Mouse (Mus musculus): ENCODE data around the gene Cxcl2. TPM values are rescaled to one million over a fixed set of nuclear protein-coding genes. Genes with fewer than 3 reads are reported as not detected.

Cxcl2 gene
- polyA plus RNA-seq (2012; rRNA removed) (0.03 and 0.24 TPM in 2 replicates), polyA plus RNA-seq (2014; fragmentation: Nextera tagmentation; extraction: Ambion mirVana) (not detected in 2 replicates)

- peak within 1 kb of the TSS; percentile 42 for H3K4me2 ChIP-seq (ENCODE audit: low read depth)
- H3K9me3 ChIP-seq (ENCODE audit: control insufficient read depth, low read length): no peaks in the 10 kb centered on the region
- DNase-seq (ENCODE audit: low read depth in 3 of 3, low spot score in 3 of 3): no peak
- TF ChIP-seq CTCF (IDR thresholded peaks at IDR 0.05; ENCODE audit: low read depth) (no peak), EP300 (IDR thresholded peaks at IDR 0.05; ENCODE audit: low read depth) (no peak)
- 0 out of 4 replicates have a peak, but pooled peaks cover 0 to 4% of the 10 kb centered on the region in 2 experiments for H3K4me1 ChIP-seq (replicated peaks; ENCODE audit: control insufficient read depth in 2 of 2, insufficient read depth in 2 of 2, low read length in 1 of 2)
- H3K27me3 ChIP-seq (ENCODE audit: control insufficient read depth, insufficient read depth, low read length): no peaks in the 10 kb centered on the region; the same call in 1 of the 2 replicates
- H3K9ac ChIP-seq (replicated peaks): no peak within 1 kb of the TSS
- no peaks in the 10 kb centered on the region for H3K36me3 ChIP-seq (replicated peaks; ENCODE audit: control insufficient read depth, insufficient read depth, low read depth)
- ATAC-seq (ENCODE audit: insufficient read depth): no peak
- no peak within 1 kb of the TSS; a peak in 1 of 4 replicates for H3K4me3 ChIP-seq (ENCODE audit: insufficient read depth in 1 of 2, low read depth in 2 of 2, low read length in 2 of 2)
- H3K27ac ChIP-seq: no peak within 1 kb of the TSS
- 12% methylated on average over 22 of the region's 22 CpGs for WGBS (ENCODE audit: insufficient replicate concordance)
These were observed at the start of gene Cxcl2 for GRCm38 (mm10) chr5:90903339-90904020. Cxcl2 (plus strand) TSS chr5:90903871.

DNA sequence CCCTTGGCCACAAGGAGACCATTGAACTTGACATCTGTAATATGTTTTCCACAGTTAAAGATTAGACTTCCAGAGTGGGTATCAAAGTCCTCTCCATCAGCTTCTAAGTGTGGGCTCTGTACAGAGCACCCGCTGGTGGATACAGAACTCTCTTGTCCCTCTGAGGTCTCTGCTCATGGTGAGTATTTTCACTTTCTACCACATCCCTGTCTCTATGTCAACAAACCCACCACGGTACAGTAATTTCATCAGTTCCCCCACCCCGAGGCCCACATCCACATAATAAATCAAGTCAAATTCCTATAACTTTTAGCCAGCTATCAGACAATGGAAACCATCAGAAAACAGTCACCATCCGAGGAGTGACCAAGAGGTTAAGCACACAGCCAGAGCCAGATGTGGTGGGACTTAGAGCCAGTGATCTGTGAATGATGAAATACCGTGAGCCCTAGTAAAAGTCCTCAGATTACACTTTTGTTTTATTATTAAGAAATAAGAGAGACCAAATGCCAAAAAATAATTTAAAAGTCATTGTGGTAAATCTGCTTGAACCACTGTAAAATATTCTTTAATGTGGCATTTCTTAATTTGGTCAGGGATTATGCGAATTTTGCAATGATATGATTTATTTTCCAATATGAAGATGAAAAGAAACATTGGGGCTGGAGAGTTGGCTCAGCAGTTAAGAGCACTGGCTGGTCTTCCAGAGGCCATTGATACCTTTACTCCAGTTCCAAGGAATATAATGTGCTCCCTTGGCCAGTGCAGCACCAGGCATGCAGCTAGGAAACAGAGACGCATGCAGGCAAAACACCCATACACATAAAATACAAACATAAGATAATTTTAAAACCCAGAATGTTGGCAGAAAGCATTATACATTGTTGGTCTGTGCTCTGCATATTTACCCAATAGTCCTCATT lies 48.1 kb upstream of the Cxcl2 start:
- no peak for DNase-seq (ENCODE audit: low read depth in 3 of 3, low spot score in 3 of 3)
- Histone ChIP-seq H3K36me3 (replicated peaks; ENCODE audit: control insufficient read depth, insufficient read depth, low read depth) (no peaks in the 10 kb centered on the region), H3K27ac (no peak overlapping the region), H3K4me3 (ENCODE audit: insufficient read depth in 1 of 2, low read depth in 2 of 2, low read length in 2 of 2) (no peak overlapping the region), H3K4me2 (ENCODE audit: low read depth) (no peak overlapping the region), H3K4me1 (replicated peaks; ENCODE audit: control insufficient read depth in 2 of 2, insufficient read depth in 2 of 2, low read length in 1 of 2) (no peaks in the 10 kb centered on the region), H3K27me3 (ENCODE audit: control insufficient read depth, insufficient read depth, low read length) (no peaks in the 10 kb centered on the region), H3K9me3 (ENCODE audit: control insufficient read depth, low read length) (no peaks in the 10 kb centered on the region), H3K9ac (replicated peaks) (no peak overlapping the region)
- WGBS (ENCODE audit: insufficient replicate concordance): 62% methylated on average over 7 of the region's 7 CpGs
- ATAC-seq (ENCODE audit: insufficient read depth): no peak
- TF ChIP-seq CTCF (IDR thresholded peaks at IDR 0.05; ENCODE audit: low read depth) (no peak), EP300 (IDR thresholded peaks at IDR 0.05; ENCODE audit: low read depth) (no peak)

DNA sequence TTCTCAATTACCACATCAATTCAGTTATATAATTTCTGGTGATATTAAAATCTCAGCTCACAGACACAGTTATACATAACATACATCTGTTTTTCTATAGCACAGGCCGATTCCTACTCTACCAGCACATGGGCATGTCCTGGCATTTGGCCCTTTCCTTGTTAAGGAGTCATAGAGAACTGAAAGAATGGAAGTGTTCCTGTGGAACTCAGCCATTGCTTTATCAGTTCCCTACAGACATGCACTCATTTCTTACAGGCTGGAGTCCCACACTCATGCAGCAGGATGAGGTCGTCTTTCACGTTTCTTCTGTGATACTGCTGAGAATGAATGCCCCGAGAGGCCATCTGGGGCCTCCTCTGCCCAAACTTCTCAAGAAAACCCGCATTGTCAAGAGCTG lies 46.2 kb upstream of the Cxcl2 start:
- ATAC-seq (ENCODE audit: insufficient read depth) (no peak), DNase-seq (ENCODE audit: low read depth in 3 of 3, low spot score in 3 of 3) (no peak)
- Histone ChIP-seq H3K4me2 (ENCODE audit: low read depth) (no peak overlapping the region), H3K36me3 (replicated peaks; ENCODE audit: control insufficient read depth, insufficient read depth, low read depth) (no peaks in the 10 kb centered on the region), H3K4me3 (ENCODE audit: insufficient read depth in 1 of 2, low read depth in 2 of 2, low read length in 2 of 2) (no peak overlapping the region), H3K4me1 (replicated peaks; ENCODE audit: control insufficient read depth in 2 of 2, insufficient read depth in 2 of 2, low read length in 1 of 2) (no peaks in the 10 kb centered on the region), H3K9me3 (ENCODE audit: control insufficient read depth, low read length) (no peaks in the 10 kb centered on the region), H3K27ac (no peak overlapping the region), H3K27me3 (ENCODE audit: control insufficient read depth, insufficient read depth, low read length) (no peaks in the 10 kb centered on the region), H3K9ac (replicated peaks) (no peak overlapping the region)
- 36% methylated on average over 5 of the region's 5 CpGs for WGBS (ENCODE audit: insufficient replicate concordance)
- no peak for TF ChIP-seq EP300 (IDR thresholded peaks at IDR 0.05; ENCODE audit: low read depth)
- no peak for TF ChIP-seq CTCF (IDR thresholded peaks at IDR 0.05; ENCODE audit: low read depth)

- H3K4me2 ChIP-seq (ENCODE audit: low read depth): no peak overlapping the region
- TF ChIP-seq CTCF (IDR thresholded peaks at IDR 0.05; ENCODE audit: low read depth) (no peak), EP300 (IDR thresholded peaks at IDR 0.05; ENCODE audit: low read depth) (no peak)
- H3K4me1 ChIP-seq (replicated peaks; ENCODE audit: control insufficient read depth in 2 of 2, insufficient read depth in 2 of 2, low read length in 1 of 2): no peaks in the 10 kb centered on the region
- H3K27me3 ChIP-seq (ENCODE audit: control insufficient read depth, insufficient read depth, low read length): no peaks in the 10 kb centered on the region
- 74% methylated on average over 2 of the region's 2 CpGs for WGBS (ENCODE audit: insufficient replicate concordance)
- H3K27ac ChIP-seq: no peak overlapping the region
- no peaks in the 10 kb centered on the region for H3K36me3 ChIP-seq (replicated peaks; ENCODE audit: control insufficient read depth, insufficient read depth, low read depth)
- H3K9ac ChIP-seq (replicated peaks): no peak overlapping the region
- H3K4me3 ChIP-seq (ENCODE audit: insufficient read depth in 1 of 2, low read depth in 2 of 2, low read length in 2 of 2): no peak overlapping the region
- H3K9me3 ChIP-seq (ENCODE audit: control insufficient read depth, low read length): no peaks in the 10 kb centered on the region
- no peak for ATAC-seq (ENCODE audit: insufficient read depth)
- DNase-seq (ENCODE audit: low read depth in 3 of 3, low spot score in 3 of 3): no peak
These were observed 45.2 kb upstream of the Cxcl2 start for GRCm38 (mm10) chr5:90858429-90858828.

DNA sequence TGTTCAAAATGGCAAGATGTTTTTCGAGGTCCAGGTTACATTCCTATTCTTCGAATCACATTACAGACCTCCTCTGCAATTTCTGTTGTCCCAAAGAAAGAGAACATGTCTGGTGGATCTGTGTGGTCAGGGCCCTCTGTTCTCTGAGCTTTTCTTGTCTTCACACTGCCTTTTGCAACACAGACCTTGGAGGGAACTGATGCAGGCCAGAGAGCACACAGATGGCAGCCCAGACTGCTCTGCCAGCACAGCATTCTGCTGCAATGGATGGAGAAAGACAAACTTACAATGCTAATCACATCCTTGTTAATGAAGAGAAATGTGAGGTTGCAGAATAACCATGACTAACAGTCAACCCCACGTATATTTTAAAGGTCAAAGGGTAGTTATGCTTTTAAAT lies 44.6 kb upstream of the Cxcl2 start:
- no peak for DNase-seq (ENCODE audit: low read depth in 3 of 3, low spot score in 3 of 3)
- Histone ChIP-seq H3K36me3 (replicated peaks; ENCODE audit: control insufficient read depth, insufficient read depth, low read depth) (no peaks in the 10 kb centered on the region), H3K4me3 (ENCODE audit: insufficient read depth in 1 of 2, low read depth in 2 of 2, low read length in 2 of 2) (no peak overlapping the region), H3K9ac (replicated peaks) (no peak overlapping the region), H3K4me1 (replicated peaks; ENCODE audit: control insufficient read depth in 2 of 2, insufficient read depth in 2 of 2, low read length in 1 of 2) (no peaks in the 10 kb centered on the region), H3K4me2 (ENCODE audit: low read depth) (no peak overlapping the region), H3K9me3 (ENCODE audit: control insufficient read depth, low read length) (no peaks in the 10 kb centered on the region), H3K27ac (no peak overlapping the region), H3K27me3 (ENCODE audit: control insufficient read depth, insufficient read depth, low read length) (no peaks in the 10 kb centered on the region)
- TF ChIP-seq EP300 (IDR thresholded peaks at IDR 0.05; ENCODE audit: low read depth): no peak
- no peak for TF ChIP-seq CTCF (IDR thresholded peaks at IDR 0.05; ENCODE audit: low read depth)
- ATAC-seq (ENCODE audit: insufficient read depth): no peak
- WGBS (ENCODE audit: insufficient replicate concordance): 46% methylated on average over 3 of the region's 3 CpGs

Data from liver, embryonic 14.5 days (tissue).